Mouse (Mus musculus) forebrain, embryonic 16.5 days (tissue): ENCODE measurements around the gene Myo1a. TPM values are rescaled to one million over a fixed set of nuclear protein-coding genes. Genes with fewer than 3 reads are reported as not detected.

ENCODE experiments used
- ATAC-seq: fragments of 200-750 bp; cut with Nextera tagmentation; 2 replicates; pipeline ENCODE4 v1.8.0; 2017; ENCODE audit warnings: mild to moderate bottlenecking, moderate library complexity
- H3K27ac ChIP-seq: fragments of 300-500 bp; sonication (generic); 2 replicates; pipeline ENCODE4 v1.5.1; 2014; ENCODE audit warnings: low read length, control low read depth
- H3K27me3 ChIP-seq: fragments of 300-500 bp; sonication (generic); replicated peaks from 2 replicates; pipeline ENCODE4 v1.6.1; 2014; ENCODE audit warnings: low read length; ENCODE audit not compliant: control insufficient read depth, insufficient read depth
- H3K36me3 ChIP-seq: fragments of 300-500 bp; sonication (generic); 2 replicates; pipeline ENCODE4 v1.6.1; 2014; ENCODE audit not compliant: control insufficient read depth, insufficient read depth
- H3K4me1 ChIP-seq: fragments of 300-500 bp; sonication (generic); replicated peaks from 2 replicates; pipeline ENCODE4 v1.6.1; 2014; ENCODE audit warnings: low read length; ENCODE audit not compliant: control insufficient read depth, insufficient read depth
- H3K4me2 ChIP-seq: fragments of 300-500 bp; sonication (generic); 2 replicates; pipeline ENCODE4 v1.6.1; 2014; ENCODE audit warnings: mild to moderate bottlenecking, low read length, control low read depth
- H3K4me3 ChIP-seq: fragments of 300-500 bp; sonication (generic); replicated peaks from 2 replicates; pipeline ENCODE4 v1.5.1; 2014; ENCODE audit warnings: mild to moderate bottlenecking, low read length, control low read depth
- H3K9ac ChIP-seq: fragments of 300-500 bp; sonication (generic); replicated peaks from 2 replicates; pipeline ENCODE4 v1.6.1; 2014; ENCODE audit warnings: low read depth, low read length, control low read depth
- H3K9me3 ChIP-seq: fragments of 300-500 bp; sonication (generic); 2 replicates; pipeline ENCODE4 v1.6.1; 2016; ENCODE audit warnings: low read length; ENCODE audit not compliant: control insufficient read depth
- WGBS: fragments of 180-500 bp; shearing (Covaris S2); extraction: QIAGEN DNeasy Blood & Tissue Kit; methylation state at CpG from one replicate; pipeline ENCODE4 v1.1.7; 2014; 5-methylcytosine and 5-hydroxymethylcytosine counted together
- polyA plus RNA-seq: library from polyadenylated mRNA; unstranded; fragments of >200 nt; fragmentation: Nextera tagmentation; extraction: Ambion mirVana; gene quantifications from 2 replicates; pipeline ENCODE4 v1.2.1, GENCODE M21; 2015

The Myo1a gene
- polyA plus RNA-seq, 1 experiment from 2014 or later, result 1.1 TPM

DNA sequence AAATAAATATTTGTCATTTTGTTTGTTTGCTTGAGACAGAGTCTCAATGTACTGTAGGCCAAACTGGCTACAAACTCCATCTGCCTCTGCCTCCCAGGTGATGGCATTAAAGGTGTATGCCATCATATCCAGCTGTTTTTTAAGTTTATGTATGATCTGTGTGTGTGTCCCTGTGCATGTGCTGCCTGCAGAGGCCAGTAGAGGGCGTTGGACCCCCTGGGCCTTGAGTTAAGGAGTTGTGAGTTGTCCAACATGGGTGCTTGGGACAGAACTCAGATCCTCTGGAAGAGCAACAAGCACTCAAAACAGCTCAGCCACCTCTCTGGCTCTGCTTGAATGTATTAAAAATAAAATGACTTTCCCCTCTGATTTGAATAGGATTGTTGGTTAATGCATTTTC lies 13.9 kb upstream of the Myo1a start:
- Histone ChIP-seq H3K36me3 (0 out of 2 replicates have a peak, but pooled peaks cover 5% of the 10 kb centered on the region), H3K4me2 (no peak overlapping the region), H3K4me1 (no peaks in the 10 kb centered on the region), H3K9me3 (no peaks in the 10 kb centered on the region), H3K4me3 (no peak overlapping the region), H3K9ac (no peak overlapping the region), H3K27me3 (no peaks in the 10 kb centered on the region), H3K27ac (no peak overlapping the region)
- 25% methylated on average over 1 of the region's 1 CpGs for WGBS
- ATAC-seq, result no peak

- 0 out of 2 replicates have a peak, but pooled peaks have one; percentile 28 for ATAC-seq
- 66% methylated on average over 2 of the region's 2 CpGs for WGBS
- H3K36me3 ChIP-seq, result peaks cover 9% of the 10 kb centered on the region; the same call in 1 of the 2 replicates
- H3K27me3 ChIP-seq, result no peaks in the 10 kb centered on the region
- no peaks in the 10 kb centered on the region for H3K9me3 ChIP-seq
- no peaks in the 10 kb centered on the region for H3K4me1 ChIP-seq
- H3K4me3 ChIP-seq, result no peak overlapping the region
- H3K27ac ChIP-seq, result no peak overlapping the region
- H3K9ac ChIP-seq, result no peak overlapping the region
- no peak overlapping the region for H3K4me2 ChIP-seq
Measured at GRCm38 (mm10) chr10:127694636-127695035, 10.3 kb upstream of the Myo1a start.

DNA sequence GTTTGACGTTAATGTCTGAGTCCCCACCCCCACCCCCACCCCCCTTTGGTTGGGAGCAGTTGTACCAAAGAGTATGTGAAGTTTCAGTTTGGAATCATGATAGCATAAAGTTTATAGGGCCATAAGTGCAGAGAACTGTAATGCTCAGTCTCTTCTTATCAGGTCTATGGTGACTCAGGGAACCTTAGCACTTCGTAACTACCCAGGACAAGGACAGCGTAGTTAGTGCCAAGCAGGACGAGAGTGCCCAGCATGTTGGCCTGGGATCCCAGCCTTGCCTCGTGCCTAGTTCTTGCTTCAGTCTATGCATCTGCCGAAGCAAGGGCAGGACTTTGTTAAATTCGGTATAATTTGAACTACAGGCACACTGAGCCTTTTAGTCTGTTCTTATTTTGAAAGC lies 9.2 kb upstream of the Myo1a start:
- H3K27me3 ChIP-seq, result no peaks in the 10 kb centered on the region
- H3K36me3 ChIP-seq, result peaks cover 8% of the 10 kb centered on the region; the same call in 1 of the 2 replicates
- no peak overlapping the region for H3K9ac ChIP-seq
- no peak overlapping the region for H3K4me2 ChIP-seq
- no peaks in the 10 kb centered on the region for H3K4me1 ChIP-seq
- H3K27ac ChIP-seq, result no peak overlapping the region
- WGBS, result 91% methylated on average over 7 of the region's 7 CpGs
- ATAC-seq, result no peak
- no peak overlapping the region for H3K4me3 ChIP-seq
- H3K9me3 ChIP-seq, result no peaks in the 10 kb centered on the region

DNA sequence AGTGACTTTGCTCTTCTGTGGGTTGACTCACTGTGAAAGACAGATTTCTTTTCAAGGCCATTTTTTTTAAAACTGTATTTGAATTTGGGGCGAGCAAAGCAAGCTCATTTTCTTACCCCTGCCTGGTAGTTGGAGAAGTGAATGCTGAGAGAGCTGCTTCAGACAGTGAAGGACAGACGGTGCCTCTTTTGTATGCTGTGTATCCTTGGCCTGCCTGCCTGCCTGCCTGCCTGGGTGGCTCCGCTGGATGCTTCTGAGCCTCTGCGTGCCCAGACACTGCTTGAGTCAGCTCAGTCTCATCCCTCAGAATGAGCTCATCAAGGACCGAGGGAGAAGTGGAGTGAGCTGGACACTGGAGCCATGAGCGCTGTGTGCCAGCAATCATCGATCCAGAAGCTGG lies 6.0 kb upstream of the Myo1a start:
- ATAC-seq, result no peak

GRCm38 (mm10) chr10:127703299-127703698 lies 1.7 kb upstream of the Myo1a start:
- Histone ChIP-seq H3K9ac (no peak overlapping the region), H3K9me3 (no peaks in the 10 kb centered on the region), H3K27ac (no peak overlapping the region), H3K4me3 (no peak overlapping the region), H3K4me1 (no peaks in the 10 kb centered on the region), H3K27me3 (no peaks in the 10 kb centered on the region), H3K4me2 (no peak overlapping the region), H3K36me3 (peaks cover 3% of the 10 kb centered on the region; the same call in 1 of the 2 replicates)
- no peak for ATAC-seq
- 59% methylated on average over 4 of the region's 4 CpGs for WGBS

More for the DNA sequence above, 6.0 kb upstream of the Myo1a start:
- no peak overlapping the region for H3K27ac ChIP-seq
- peaks cover 4% of the 10 kb centered on the region; the same call in 1 of the 2 replicates for H3K36me3 ChIP-seq
- no peaks in the 10 kb centered on the region for H3K9me3 ChIP-seq
- H3K4me1 ChIP-seq, result no peaks in the 10 kb centered on the region
- H3K4me3 ChIP-seq, result no peak overlapping the region
- no peak overlapping the region for H3K4me2 ChIP-seq
- 94% methylated on average over 7 of the region's 7 CpGs for WGBS
- H3K27me3 ChIP-seq, result no peaks in the 10 kb centered on the region
- H3K9ac ChIP-seq, result no peak overlapping the region

DNA sequence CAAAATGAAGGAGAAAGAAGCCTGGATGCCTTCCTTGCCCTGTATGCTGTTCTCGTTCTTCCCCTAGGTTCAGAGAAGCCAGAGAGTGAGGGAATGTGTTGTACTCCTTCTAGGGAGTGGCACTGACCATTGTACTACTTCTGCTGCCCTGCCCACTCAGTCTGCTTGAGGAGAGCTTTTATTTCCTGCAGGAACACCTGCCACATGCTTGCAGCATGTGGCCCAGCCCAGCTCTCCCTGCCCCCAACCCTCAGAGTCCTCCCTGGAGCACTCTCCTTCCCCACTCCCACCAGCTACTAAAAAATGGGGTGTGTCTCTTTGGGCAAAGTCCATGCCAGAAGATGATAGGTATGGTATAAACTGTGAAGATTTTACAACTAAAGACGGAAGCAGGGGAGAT lies 677 bp upstream of the Myo1a start:
- H3K27me3 ChIP-seq, result no peaks in the 10 kb centered on the region
- no peak overlapping the region for H3K9ac ChIP-seq
- ATAC-seq, result no peak
- no peaks in the 10 kb centered on the region for H3K4me1 ChIP-seq
- no peak overlapping the region for H3K4me2 ChIP-seq
- WGBS, result 70% methylated on average over 2 of the region's 2 CpGs
- no peaks in the 10 kb centered on the region; the same call in 1 of the 2 replicates for H3K36me3 ChIP-seq
- H3K9me3 ChIP-seq, result no peaks in the 10 kb centered on the region
- H3K27ac ChIP-seq, result no peak overlapping the region
- no peak overlapping the region for H3K4me3 ChIP-seq

GRCm38 (mm10) chr10:127705783-127706182 lies 813 bp downstream of the Myo1a start:
- Histone ChIP-seq H3K4me2 (no peak overlapping the region), H3K27me3 (no peaks in the 10 kb centered on the region), H3K36me3 (no peaks in the 10 kb centered on the region), H3K9ac (no peak overlapping the region), H3K27ac (no peak overlapping the region), H3K9me3 (no peaks in the 10 kb centered on the region), H3K4me3 (no peak overlapping the region), H3K4me1 (no peaks in the 10 kb centered on the region)
- 95% methylated on average over 4 of the region's 4 CpGs for WGBS
- ATAC-seq, result no peak

- H3K4me3 ChIP-seq, result no peak overlapping the region
- no peaks in the 10 kb centered on the region for H3K9me3 ChIP-seq
- H3K4me1 ChIP-seq, result 0 out of 2 replicates have a peak, but pooled peaks cover 2% of the 10 kb centered on the region
- no peak overlapping the region for H3K4me2 ChIP-seq
- H3K27me3 ChIP-seq, result no peaks in the 10 kb centered on the region
- H3K36me3 ChIP-seq, result no peaks in the 10 kb centered on the region
- H3K9ac ChIP-seq, result no peak overlapping the region
- WGBS, result 91% methylated on average over 7 of the region's 7 CpGs
- ATAC-seq, result no peak
- no peak overlapping the region for H3K27ac ChIP-seq
Measured at GRCm38 (mm10) chr10:127707721-127708120, 2.8 kb downstream of the Myo1a start.

- Histone ChIP-seq H3K4me2 (no peak overlapping the region), H3K27ac (no peak overlapping the region), H3K27me3 (no peaks in the 10 kb centered on the region), H3K9me3 (no peaks in the 10 kb centered on the region), H3K4me3 (no peak overlapping the region), H3K9ac (no peak overlapping the region), H3K4me1 (0 out of 2 replicates have a peak, but pooled peaks cover 5% of the 10 kb centered on the region), H3K36me3 (no peaks in the 10 kb centered on the region)
- 83% methylated on average over 3 of the region's 3 CpGs for WGBS
- no peak for ATAC-seq
Measured at GRCm38 (mm10) chr10:127708850-127709370, 3.9 kb downstream of the Myo1a start.

DNA sequence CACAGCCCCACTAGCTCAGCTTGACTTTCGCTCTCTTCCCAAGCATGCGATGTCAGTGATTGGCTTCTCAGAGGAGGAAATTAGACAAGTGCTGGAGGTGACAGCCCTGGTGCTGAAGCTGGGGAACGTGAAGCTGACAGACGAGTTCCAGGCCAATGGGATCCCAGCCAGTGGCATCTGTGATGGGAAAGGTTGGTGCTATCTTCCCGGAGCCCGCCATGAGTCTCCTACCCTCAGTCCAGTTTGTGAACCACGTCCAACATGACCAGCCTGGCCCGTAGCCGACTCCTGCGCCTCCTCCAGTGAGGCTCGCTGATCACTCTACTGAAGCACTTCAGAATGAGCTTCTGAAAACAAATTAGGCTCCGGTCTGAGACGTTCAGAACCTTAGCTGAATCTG lies 5.4 kb downstream of the Myo1a start:
- Histone ChIP-seq H3K4me2 (no peak overlapping the region), H3K36me3 (no peaks in the 10 kb centered on the region), H3K4me1 (0 out of 2 replicates have a peak, but pooled peaks cover 5% of the 10 kb centered on the region), H3K9me3 (no peaks in the 10 kb centered on the region), H3K9ac (no peak overlapping the region), H3K4me3 (no peak overlapping the region), H3K27me3 (no peaks in the 10 kb centered on the region), H3K27ac (no peak overlapping the region)
- ATAC-seq, result no peak
- 77% methylated on average over 13 of the region's 13 CpGs for WGBS
